Mouse (Mus musculus): ENCODE measurements at regions not wholly inside any gene's neighbourhood (a gene's known extent, or its start where the extent isn't known, plus 50 kb on each side); places are given as distances from the start of the nearest gene placed in this dataset.

DNA sequence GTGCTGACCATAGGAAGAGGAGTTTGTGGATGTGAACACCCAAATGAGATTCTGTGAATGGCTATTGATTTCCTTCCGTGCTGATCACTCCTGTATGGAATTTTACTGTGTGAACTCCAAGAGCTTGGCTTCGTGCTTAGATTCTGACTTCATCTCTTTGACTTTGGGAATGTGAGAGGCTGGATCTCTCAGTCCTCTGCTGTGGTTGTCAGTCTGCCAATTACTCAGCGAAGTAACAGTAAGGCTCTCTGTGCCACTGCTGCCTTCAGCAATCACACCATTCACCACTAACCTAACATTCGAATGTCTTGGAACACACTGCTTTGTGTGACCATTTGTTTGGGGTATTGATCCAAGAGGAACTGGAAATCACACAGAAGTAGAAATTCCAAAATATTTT is 291.5 kb downstream of the Gm21750 start:
- Histone ChIP-seq H3K27me3 (ENCODE audit: control insufficient read depth, insufficient read depth, low read length) (no peaks in the 10 kb centered on the region), H3K4me1 (ENCODE audit: control insufficient read depth, insufficient read depth, low read length) (no peaks in the 10 kb centered on the region), H3K4me3 (ENCODE audit: control insufficient read depth, low read depth, low read length) (no peak overlapping the region), H3K27ac (ENCODE audit: control insufficient read depth, insufficient read depth, low read depth, low read length) (no peak overlapping the region), H3K36me3 (ENCODE audit: control insufficient read depth, insufficient read depth, low read length) (no peaks in the 10 kb centered on the region)
- TF ChIP-seq CTCF (IDR thresholded peaks at IDR 0.05; ENCODE audit: control insufficient read depth, insufficient read depth, insufficient replicate concordance, low read depth, low read length), result no peak
- TF ChIP-seq POLR2A (IDR thresholded peaks at IDR 0.05; ENCODE audit: control insufficient read depth, low read depth, low read length), result no peak

DNA sequence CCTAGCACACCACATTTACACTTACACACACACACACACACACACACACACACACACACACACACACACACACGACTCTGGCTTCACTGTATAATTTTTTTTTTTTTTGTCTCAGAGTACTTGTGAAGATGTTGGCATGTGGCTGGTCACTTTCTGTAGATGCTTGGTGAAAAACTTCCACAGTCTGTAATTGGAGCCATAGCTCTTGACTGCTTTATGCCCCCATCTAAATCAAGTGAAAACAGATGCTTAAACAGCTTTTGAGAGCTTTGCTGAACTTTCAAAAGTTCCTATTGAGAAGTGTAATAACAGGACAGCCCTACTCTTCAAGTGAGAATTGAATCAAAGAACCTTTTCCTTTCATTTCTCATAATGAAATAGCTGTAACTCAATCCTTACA is 317.7 kb downstream of the Gm21750 start:
- Histone ChIP-seq H3K4me3 (ENCODE audit: control insufficient read depth, low read depth, low read length) (no peak overlapping the region), H3K27me3 (ENCODE audit: control insufficient read depth, insufficient read depth, low read length) (no peaks in the 10 kb centered on the region), H3K36me3 (ENCODE audit: control insufficient read depth, insufficient read depth, low read length) (no peaks in the 10 kb centered on the region), H3K27ac (ENCODE audit: control insufficient read depth, insufficient read depth, low read depth, low read length) (no peak overlapping the region), H3K4me1 (ENCODE audit: control insufficient read depth, insufficient read depth, low read length) (no peaks in the 10 kb centered on the region)
- TF ChIP-seq CTCF (IDR thresholded peaks at IDR 0.05; ENCODE audit: control insufficient read depth, insufficient read depth, insufficient replicate concordance, low read depth, low read length) (no peak), POLR2A (IDR thresholded peaks at IDR 0.05; ENCODE audit: control insufficient read depth, low read depth, low read length) (no peak)

DNA sequence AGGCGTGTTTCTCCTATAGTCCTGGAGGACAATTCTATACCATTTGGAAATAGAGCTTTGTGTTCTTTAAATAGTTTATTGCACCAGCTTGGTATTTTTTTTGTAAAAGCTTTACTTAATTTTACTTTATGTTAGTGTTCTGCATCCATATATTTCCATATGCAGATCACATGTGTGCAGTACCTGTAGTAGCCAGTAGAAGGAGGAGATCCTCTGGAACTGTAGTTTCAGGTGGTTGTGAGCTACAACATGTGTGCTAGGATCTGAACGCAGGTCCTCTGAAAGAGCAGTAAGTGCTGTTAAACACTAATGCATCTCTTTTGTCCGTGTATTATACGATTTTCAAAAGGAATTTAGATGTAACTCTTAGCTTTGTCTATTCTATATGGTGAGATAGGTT is 335.2 kb downstream of the Gm21750 start:
- Histone ChIP-seq H3K36me3 (ENCODE audit: control insufficient read depth, insufficient read depth, low read length) (no peaks in the 10 kb centered on the region), H3K4me1 (ENCODE audit: control insufficient read depth, insufficient read depth, low read length) (no peaks in the 10 kb centered on the region), H3K4me3 (ENCODE audit: control insufficient read depth, low read depth, low read length) (no peak overlapping the region), H3K27me3 (ENCODE audit: control insufficient read depth, insufficient read depth, low read length) (no peaks in the 10 kb centered on the region), H3K27ac (ENCODE audit: control insufficient read depth, insufficient read depth, low read depth, low read length) (no peak overlapping the region)
- no peak for TF ChIP-seq CTCF (IDR thresholded peaks at IDR 0.05; ENCODE audit: control insufficient read depth, insufficient read depth, insufficient replicate concordance, low read depth, low read length)
- TF ChIP-seq POLR2A (IDR thresholded peaks at IDR 0.05; ENCODE audit: control insufficient read depth, low read depth, low read length), result no peak

DNA sequence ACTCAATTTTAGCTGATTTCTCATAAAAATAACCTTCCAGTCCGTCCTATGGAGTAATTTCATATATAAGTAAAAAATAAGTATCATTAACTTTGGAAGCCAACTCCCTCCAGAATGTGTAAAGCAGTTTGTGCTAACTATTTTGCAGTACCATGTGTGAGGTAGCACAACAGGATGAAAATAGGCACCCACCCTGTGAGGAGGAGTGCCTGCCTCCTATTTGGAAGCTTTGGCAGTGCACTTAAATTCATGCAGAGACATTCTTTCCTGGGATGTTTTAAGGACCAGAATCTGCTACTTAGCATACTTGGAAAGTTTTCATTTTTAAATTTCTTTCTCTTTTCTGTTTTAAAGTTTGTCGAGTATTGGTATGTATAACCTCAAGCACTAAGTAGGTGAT is 336.8 kb downstream of the Gm21750 start:
- Histone ChIP-seq H3K36me3 (ENCODE audit: control insufficient read depth, insufficient read depth, low read length) (no peaks in the 10 kb centered on the region), H3K4me1 (ENCODE audit: control insufficient read depth, insufficient read depth, low read length) (no peaks in the 10 kb centered on the region), H3K27ac (ENCODE audit: control insufficient read depth, insufficient read depth, low read depth, low read length) (no peak overlapping the region), H3K27me3 (ENCODE audit: control insufficient read depth, insufficient read depth, low read length) (no peaks in the 10 kb centered on the region), H3K4me3 (ENCODE audit: control insufficient read depth, low read depth, low read length) (no peak overlapping the region)
- TF ChIP-seq CTCF (IDR thresholded peaks at IDR 0.05; ENCODE audit: control insufficient read depth, insufficient read depth, insufficient replicate concordance, low read depth, low read length), result no peak
- no peak for TF ChIP-seq POLR2A (IDR thresholded peaks at IDR 0.05; ENCODE audit: control insufficient read depth, low read depth, low read length)

DNA sequence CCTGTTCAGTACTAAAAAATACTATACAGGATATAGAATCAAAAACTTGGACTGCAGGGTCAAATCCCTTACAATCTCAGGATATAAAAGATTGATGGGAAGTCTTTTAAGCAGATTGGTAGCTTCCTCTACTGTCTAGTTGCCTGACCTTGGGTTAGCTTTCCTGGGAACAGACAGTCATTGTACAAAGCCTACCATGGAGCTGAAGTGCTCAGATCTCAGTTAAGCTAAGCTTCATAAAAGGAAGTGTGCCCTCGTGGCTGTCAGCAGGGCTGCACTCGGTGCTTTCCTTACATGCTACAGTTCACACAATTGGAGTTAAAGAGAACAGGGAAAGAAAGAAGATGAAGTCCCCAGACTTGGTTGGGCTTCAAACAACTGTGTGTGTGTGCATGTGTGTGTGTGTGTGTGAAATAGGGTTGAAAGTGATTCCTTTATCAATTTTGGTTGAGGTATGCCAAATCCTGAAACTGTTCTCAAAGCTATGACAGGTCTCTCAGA is 338.4 kb downstream of the Gm21750 start:
- no peak overlapping the region for H3K4me3 ChIP-seq (ENCODE audit: control insufficient read depth, low read depth, low read length)
- H3K36me3 ChIP-seq (ENCODE audit: control insufficient read depth, insufficient read depth, low read length), result no peaks in the 10 kb centered on the region
- no peak overlapping the region for H3K27ac ChIP-seq (ENCODE audit: control insufficient read depth, insufficient read depth, low read depth, low read length)
- no peak for TF ChIP-seq CTCF (IDR thresholded peaks at IDR 0.05; ENCODE audit: control insufficient read depth, insufficient read depth, insufficient replicate concordance, low read depth, low read length)
- TF ChIP-seq POLR2A (IDR thresholded peaks at IDR 0.05; ENCODE audit: control insufficient read depth, low read depth, low read length), result no peak
- H3K4me1 ChIP-seq (ENCODE audit: control insufficient read depth, insufficient read depth, low read length), result no peaks in the 10 kb centered on the region
- no peaks in the 10 kb centered on the region for H3K27me3 ChIP-seq (ENCODE audit: control insufficient read depth, insufficient read depth, low read length)

DNA sequence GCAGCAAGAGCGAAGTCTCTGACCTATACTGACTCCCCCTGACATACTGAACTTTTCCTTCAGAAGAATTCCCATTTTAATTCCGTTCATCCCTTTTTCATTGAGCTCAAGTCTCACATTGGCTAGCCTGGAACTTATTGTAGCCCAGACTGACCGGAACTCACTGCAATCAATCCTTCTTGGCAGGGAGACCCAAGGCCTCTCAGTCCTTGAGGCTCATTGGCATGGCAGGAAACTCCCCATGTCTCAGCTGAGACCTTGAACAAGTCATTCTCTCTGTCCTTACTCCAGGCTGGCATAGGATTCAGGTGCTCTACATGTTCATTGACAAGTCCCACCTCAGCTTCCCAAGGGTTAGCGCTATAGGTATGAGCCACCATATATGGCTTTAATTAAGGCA is 345.9 kb downstream of the Gm21750 start:
- no peaks in the 10 kb centered on the region for H3K4me1 ChIP-seq (ENCODE audit: control insufficient read depth, insufficient read depth, low read length)
- H3K27ac ChIP-seq (ENCODE audit: control insufficient read depth, insufficient read depth, low read depth, low read length), result no peak overlapping the region
- H3K4me3 ChIP-seq (ENCODE audit: control insufficient read depth, low read depth, low read length), result no peak overlapping the region
- no peaks in the 10 kb centered on the region for H3K27me3 ChIP-seq (ENCODE audit: control insufficient read depth, insufficient read depth, low read length)
- H3K36me3 ChIP-seq (ENCODE audit: control insufficient read depth, insufficient read depth, low read length), result no peaks in the 10 kb centered on the region
- no peak for TF ChIP-seq POLR2A (IDR thresholded peaks at IDR 0.05; ENCODE audit: control insufficient read depth, low read depth, low read length)
- TF ChIP-seq CTCF (IDR thresholded peaks at IDR 0.05; ENCODE audit: control insufficient read depth, insufficient read depth, insufficient replicate concordance, low read depth, low read length), result no peak

DNA sequence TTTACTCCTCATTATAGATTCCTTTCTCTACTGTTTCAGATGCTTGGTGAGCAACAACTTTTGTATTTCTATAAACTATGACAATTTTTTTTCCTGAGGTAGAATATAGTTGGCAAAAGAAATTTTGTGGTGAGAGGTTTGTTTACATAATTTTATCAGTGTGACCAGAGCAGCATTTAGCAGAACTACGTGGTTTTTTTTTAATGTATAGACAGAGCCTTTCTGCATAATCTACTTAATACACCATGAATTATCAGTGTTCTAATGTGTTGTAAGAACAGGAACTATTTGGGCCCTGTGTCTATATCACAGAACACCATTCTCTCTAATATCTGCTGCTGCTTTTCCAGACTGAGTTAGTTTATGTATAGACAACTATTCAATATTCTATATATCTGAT is 350.5 kb downstream of the Gm21750 start:
- no peaks in the 10 kb centered on the region for H3K27me3 ChIP-seq (ENCODE audit: control insufficient read depth, insufficient read depth, low read length)
- H3K4me1 ChIP-seq (ENCODE audit: control insufficient read depth, insufficient read depth, low read length), result no peaks in the 10 kb centered on the region
- H3K4me3 ChIP-seq (ENCODE audit: control insufficient read depth, low read depth, low read length), result no peak overlapping the region
- no peak for TF ChIP-seq CTCF (IDR thresholded peaks at IDR 0.05; ENCODE audit: control insufficient read depth, insufficient read depth, insufficient replicate concordance, low read depth, low read length)
- no peak for TF ChIP-seq POLR2A (IDR thresholded peaks at IDR 0.05; ENCODE audit: control insufficient read depth, low read depth, low read length)
- no peak overlapping the region for H3K27ac ChIP-seq (ENCODE audit: control insufficient read depth, insufficient read depth, low read depth, low read length)
- no peaks in the 10 kb centered on the region for H3K36me3 ChIP-seq (ENCODE audit: control insufficient read depth, insufficient read depth, low read length)

DNA sequence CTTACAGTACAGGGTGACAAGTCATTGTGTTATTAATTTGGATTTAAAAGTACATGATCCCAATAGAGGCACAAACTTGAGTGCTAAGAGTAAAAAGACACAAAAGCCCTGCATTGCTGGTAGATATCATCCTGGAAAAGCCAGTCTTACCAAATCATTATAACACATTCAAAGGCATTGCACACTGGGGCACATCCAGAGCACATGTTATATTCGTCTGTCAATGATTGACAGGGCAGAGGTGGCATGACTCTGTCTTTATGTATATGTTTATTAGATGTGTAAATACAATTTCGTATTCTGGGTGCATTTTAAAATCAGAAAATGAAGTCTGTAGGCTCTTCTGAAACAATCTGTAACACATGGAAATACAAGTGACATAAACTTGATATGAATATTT is 358.4 kb downstream of the Gm21750 start:
- no peak overlapping the region for H3K27ac ChIP-seq (ENCODE audit: control insufficient read depth, insufficient read depth, low read depth, low read length)
- H3K27me3 ChIP-seq (ENCODE audit: control insufficient read depth, insufficient read depth, low read length), result no peaks in the 10 kb centered on the region
- H3K4me1 ChIP-seq (ENCODE audit: control insufficient read depth, insufficient read depth, low read length), result no peaks in the 10 kb centered on the region

More for the DNA sequence above, 358.4 kb downstream of the Gm21750 start:
- no peak overlapping the region for H3K4me3 ChIP-seq (ENCODE audit: control insufficient read depth, low read depth, low read length)
- no peaks in the 10 kb centered on the region for H3K36me3 ChIP-seq (ENCODE audit: control insufficient read depth, insufficient read depth, low read length)
- TF ChIP-seq CTCF (IDR thresholded peaks at IDR 0.05; ENCODE audit: control insufficient read depth, insufficient read depth, insufficient replicate concordance, low read depth, low read length) (no peak), POLR2A (IDR thresholded peaks at IDR 0.05; ENCODE audit: control insufficient read depth, low read depth, low read length) (no peak)
